ENCODE assay signal across 21 mouse cellular contexts in genomic region chr14:35884658-35885273, GRCm38 (mm10).
DNase-seq lines count a peak whose midpoint lies in the region; ATAC-seq and TF ChIP-seq lines count a peak whose summit lies in the region.
"Had no signal": no experiment of that assay in that cellular context is flagged by ENCODE, and none has a peak within 500 bp of the region (broad histone marks: within the 10 kb centered on the region; RNA-seq: fewer than 3 reads in every experiment).

No protein-coding gene starts in this region.

- H3K4me3 ChIP-seq in forebrain, embryonic 14.5 days (ENCODE audit: low read depth, low read length), result no peak overlapping the region
- H3K4me3 ChIP-seq in forebrain, embryonic 16.5 days (replicated peaks; ENCODE audit: low read length), result no peak overlapping the region
- no peak overlapping the region for H3K4me3 ChIP-seq in heart, embryonic 16.5 days (ENCODE audit: low read length)
- H3K4me3 ChIP-seq in gastrocnemius, adult 2 months, result no peak overlapping the region
- H3K4me3 ChIP-seq: embryonic facial prominence, embryonic 13.5 days; liver, embryonic 15.5 days; megakaryocyte, embryonic 14.5 days; stomach, embryonic 15.5 days had no signal

- no peaks in the 10 kb centered on the region for H3K4me1 ChIP-seq in forebrain, embryonic 14.5 days (ENCODE audit: control insufficient read depth, insufficient read depth, low read length)
- 0 out of 2 replicates have a peak, but pooled peaks cover 4% of the 10 kb centered on the region for H3K4me1 ChIP-seq in forebrain, embryonic 16.5 days (replicated peaks; ENCODE audit: control insufficient read depth, insufficient read depth, low read length)
- H3K4me1 ChIP-seq in heart, embryonic 16.5 days (ENCODE audit: control insufficient read depth, insufficient read depth, low read length), result peaks cover 8% of the 10 kb centered on the region; the same call in 1 of the 2 replicates
- H3K4me1 ChIP-seq: embryonic facial prominence, embryonic 13.5 days; liver, embryonic 15.5 days; megakaryocyte, embryonic 14.5 days; stomach, embryonic 15.5 days had no signal

- no peak for TF ChIP-seq POLR2A in brain, embryonic 14.5 days (IDR thresholded peaks at IDR 0.05; ENCODE audit: borderline replicate concordance, extremely low read depth, insufficient read depth, insufficient read length, poor library complexity, severe bottlenecking)

- 86% methylated on average over 6 of the region's 6 CpGs for WGBS in forebrain, embryonic 14.5 days
- 81% methylated on average over 6 of the region's 6 CpGs for WGBS in forebrain, embryonic 16.5 days
- WGBS in heart, embryonic 16.5 days, result 31% methylated on average over 6 of the region's 6 CpGs

- no peak overlapping the region for H3K4me2 ChIP-seq in forebrain, embryonic 14.5 days (ENCODE audit: low read length)
- H3K4me2 ChIP-seq in forebrain, embryonic 16.5 days (ENCODE audit: low read length), result no peak overlapping the region
- H3K4me2 ChIP-seq in heart, embryonic 16.5 days (ENCODE audit: low read depth, low read length), result no peak overlapping the region
- H3K4me2 ChIP-seq: embryonic facial prominence, embryonic 13.5 days; liver, embryonic 15.5 days; stomach, embryonic 15.5 days had no signal

- H3K27me3 ChIP-seq in forebrain, embryonic 14.5 days (replicated peaks; ENCODE audit: control insufficient read depth, insufficient read depth, low read length), result no peaks in the 10 kb centered on the region
- H3K27me3 ChIP-seq in forebrain, embryonic 16.5 days (replicated peaks; ENCODE audit: control insufficient read depth, insufficient read depth, low read length), result no peaks in the 10 kb centered on the region
- H3K27me3 ChIP-seq in heart, embryonic 16.5 days (ENCODE audit: control insufficient read depth, insufficient read depth, low read length), result no peaks in the 10 kb centered on the region; the same call in 1 of the 2 replicates
- H3K27me3 ChIP-seq: embryonic facial prominence, embryonic 13.5 days; liver, embryonic 15.5 days; megakaryocyte, embryonic 14.5 days; stomach, embryonic 15.5 days had no signal

- no peak for TF ChIP-seq CTCF in brain, embryonic 14.5 days (IDR thresholded peaks at IDR 0.05; ENCODE audit: borderline replicate concordance, extremely low read depth, insufficient read depth, insufficient read length)
- no peak for TF ChIP-seq CTCF in gastrocnemius, adult 2 months (IDR thresholded peaks at IDR 0.05)

- peak; percentile 45 for DNase-seq in forebrain, embryonic 14.5 days (ENCODE audit: low spot score)
- DNase-seq in heart, adult 9 months (ENCODE audit: low spot score in 2 of 2), result no peak
- DNase-seq in left cerebral cortex, adult 11 months (ENCODE audit: low spot score), result peak; percentile 1
- DNase-seq in left cerebral cortex, adult 18-20 months (ENCODE audit: low spot score in 2 of 2), result no peak
- DNase-seq in brain, embryonic 14.5 days (ENCODE audit: low read depth), result peak; percentile 65
- no peak for DNase-seq in gastrocnemius, adult 2 months
- DNase-seq: adrenal gland, adult 8-10 months; B cell, adult 2 months; cerebellum, adult 18-20 months; gastrocnemius, postnatal 25 days; kidney, adult 18-20 months; kidney, postnatal 10 days; lung, postnatal 10 days; thymus, adult 2 months had no signal

- no peak overlapping the region for H3K9ac ChIP-seq in forebrain, embryonic 14.5 days (ENCODE audit: low read length)
- no peak overlapping the region for H3K9ac ChIP-seq in forebrain, embryonic 16.5 days (replicated peaks; ENCODE audit: low read depth, low read length)
- H3K9ac ChIP-seq in heart, embryonic 16.5 days (ENCODE audit: low read length), result no peak overlapping the region
- H3K9ac ChIP-seq: embryonic facial prominence, embryonic 13.5 days; liver, embryonic 15.5 days; stomach, embryonic 15.5 days had no signal

- H3K27ac ChIP-seq in forebrain, embryonic 14.5 days (ENCODE audit: low read depth, low read length), result no peak overlapping the region
- H3K27ac ChIP-seq in forebrain, embryonic 16.5 days (ENCODE audit: low read length), result no peak overlapping the region
- H3K27ac ChIP-seq in heart, embryonic 16.5 days (ENCODE audit: low read length), result 0 out of 2 replicates have a peak overlapping the region, but pooled peaks have one; percentile 34
- no peak overlapping the region for H3K27ac ChIP-seq in gastrocnemius, adult 2 months
- H3K27ac ChIP-seq: embryonic facial prominence, embryonic 13.5 days; liver, embryonic 15.5 days; stomach, embryonic 15.5 days had no signal

- no peaks in the 10 kb centered on the region for H3K36me3 ChIP-seq in forebrain, embryonic 14.5 days (ENCODE audit: control insufficient read depth, insufficient read depth, low read length)
- no peaks in the 10 kb centered on the region for H3K36me3 ChIP-seq in forebrain, embryonic 16.5 days (ENCODE audit: control insufficient read depth, insufficient read depth)
- no peaks in the 10 kb centered on the region for H3K36me3 ChIP-seq in heart, embryonic 16.5 days (ENCODE audit: control insufficient read depth, insufficient read depth)
- H3K36me3 ChIP-seq: embryonic facial prominence, embryonic 13.5 days; liver, embryonic 15.5 days; stomach, embryonic 15.5 days had no signal

- ATAC-seq in forebrain, embryonic 14.5 days, result peak; percentile 32; the same call in 1 of the 2 replicates
- ATAC-seq in forebrain, embryonic 16.5 days, result no peak
- peak; percentile 91 for ATAC-seq in heart, embryonic 16.5 days (replicated peaks; ENCODE audit: extremely low read depth, insufficient read depth, low FRiP score)
- ATAC-seq: midbrain, embryonic 16.5 days had no signal

- intact Hi-C loops in gastrocnemius, adult 2 months (cut with DNase I), result no loop called here

- H3K9me3 ChIP-seq in forebrain, embryonic 14.5 days (replicated peaks; ENCODE audit: control insufficient read depth, low read length), result no peaks in the 10 kb centered on the region
- H3K9me3 ChIP-seq in forebrain, embryonic 16.5 days (ENCODE audit: control insufficient read depth, low read length), result no peaks in the 10 kb centered on the region
- no peaks in the 10 kb centered on the region for H3K9me3 ChIP-seq in heart, embryonic 16.5 days (replicated peaks; ENCODE audit: control insufficient read depth, low read length)
- H3K9me3 ChIP-seq: embryonic facial prominence, embryonic 13.5 days; liver, embryonic 15.5 days; megakaryocyte, embryonic 14.5 days; stomach, embryonic 15.5 days had no signal

Comparison
In these comparisons a context has a peak if more than half of its experiments do, and no peak if none do; other contexts are left out.
1. DNase-seq: peak in forebrain, embryonic 14.5 days (single experiment), left cerebral cortex, adult 11 months (single experiment) and brain, embryonic 14.5 days (single experiment); none in heart, adult 9 months (0 of 2), left cerebral cortex, adult 18-20 months (0 of 2) and gastrocnemius, adult 2 months (single experiment).